Mouse (Mus musculus) cerebellum, adult 11-12 months (tissue): ENCODE measurements around the gene Tspan33.
A peak's percentile ranks its signal among the peaks of the same experiment; 100 is the strongest.
"Not testable (repeated sequence)": the region's sequence is repeated elsewhere in the genome, so short reads cannot be mapped to it uniquely, and the experiment has no call there.

Experiments used
- DNase-seq: peaks from one replicate; pipeline ENCODE4 v3.0.0; 2022

Tspan33 gene

GRCm38 (mm10) chr6:29693953-29694352 lies at the start of gene Tspan33:
Gene Tspan33 (plus strand): TSS chr6:29694222.
- peak; percentile 92 for DNase-seq

GRCm38 (mm10) chr6:29649494-29650169 lies 44.4 kb upstream of the Tspan33 start:
- DNase-seq, result peak; percentile 69

GRCm38 (mm10) chr6:29650170-29650549 lies 43.9 kb upstream of the Tspan33 start:
- DNase-seq, result no peak

- DNase-seq, result no peak
Measured at GRCm38 (mm10) chr6:29653271-29653670, 40.8 kb upstream of the Tspan33 start.

GRCm38 (mm10) chr6:29658626-29659475 lies 35.2 kb upstream of the Tspan33 start:
- no peak for DNase-seq

GRCm38 (mm10) chr6:29659964-29660363 lies 34.1 kb upstream of the Tspan33 start:
- DNase-seq, result no peak

- DNase-seq, result no peak
Measured at GRCm38 (mm10) chr6:29660662-29661307, 33.2 kb upstream of the Tspan33 start.

GRCm38 (mm10) chr6:29667266-29667665 lies 26.8 kb upstream of the Tspan33 start:
- DNase-seq, result no peak

- no peak for DNase-seq
Measured at GRCm38 (mm10) chr6:29671741-29672140, 22.3 kb upstream of the Tspan33 start.

GRCm38 (mm10) chr6:29672563-29673411 lies 21.2 kb upstream of the Tspan33 start:
- no peak for DNase-seq

- no peak for DNase-seq
Measured at GRCm38 (mm10) chr6:29673739-29674138, 20.3 kb upstream of the Tspan33 start.

GRCm38 (mm10) chr6:29679947-29680550 lies 14.0 kb upstream of the Tspan33 start:
- DNase-seq, result not testable (repeated sequence)

- no peak for DNase-seq
Measured at GRCm38 (mm10) chr6:29681853-29682252, 12.2 kb upstream of the Tspan33 start.

GRCm38 (mm10) chr6:29684686-29685085 lies 9.3 kb upstream of the Tspan33 start:
- DNase-seq, result no peak

GRCm38 (mm10) chr6:29685952-29686351 lies 8.1 kb upstream of the Tspan33 start:
- DNase-seq, result no peak

GRCm38 (mm10) chr6:29689458-29689857 lies 4.6 kb upstream of the Tspan33 start:
- DNase-seq, result no peak

GRCm38 (mm10) chr6:29694375-29695289 lies 610 bp downstream of the Tspan33 start:
- DNase-seq, result no peak

- DNase-seq, result no peak
Measured at GRCm38 (mm10) chr6:29695290-29695674, 1.3 kb downstream of the Tspan33 start.

- DNase-seq, result no peak
Measured at GRCm38 (mm10) chr6:29695975-29696374, 2.0 kb downstream of the Tspan33 start.

- DNase-seq, result no peak
Measured at GRCm38 (mm10) chr6:29697139-29697538, 3.1 kb downstream of the Tspan33 start.

- no peak for DNase-seq
Measured at GRCm38 (mm10) chr6:29697548-29697947, 3.5 kb downstream of the Tspan33 start.
